Mouse (Mus musculus) CH12.LX (cell line): ENCODE results near the gene Arx.

Experiments used
- BHLHE40 ChIP-seq: IDR thresholded peaks from 2 replicates; pipeline ENCODE4 v1.6.1; 2011; ENCODE audit warnings: mild to moderate bottlenecking, low read depth, low read length, improper control_type of control experiment
- CHD2 ChIP-seq: IDR thresholded peaks from 2 replicates; pipeline ENCODE4 v1.6.1; 2011; ENCODE audit warnings: low read length, improper control_type of control experiment
- CTCF ChIP-seq, 2 experiments: IDR thresholded peaks in 1 of 2; conservative IDR thresholded peaks in 1 of 2; 2 replicates each; pipeline ENCODE4 v1.5.1; 2011 to 2012; ENCODE audit warnings: low read depth in 2 of 2, low read length in 2 of 2, improper control_type of control experiment in 1 of 2, inconsistent platforms in 1 of 2, mild to moderate bottlenecking in 1 of 2, moderate library complexity in 1 of 2
- EP300 ChIP-seq: IDR thresholded peaks from 2 replicates; pipeline ENCODE4 v1.6.1; 2011; ENCODE audit warnings: low read length, improper control_type of control experiment
- ETS1 ChIP-seq: conservative IDR thresholded peaks from 2 replicates; pipeline ENCODE4 v1.6.1; 2012; ENCODE audit warnings: low read depth, mild to moderate bottlenecking, inconsistent platforms, low read length, improper control_type of control experiment, moderate library complexity
- GABPA ChIP-seq: IDR thresholded peaks from 2 replicates; pipeline ENCODE4 v1.6.1; 2012; ENCODE audit warnings: low read depth, low read length, improper control_type of control experiment, inconsistent platforms; ENCODE audit not compliant: insufficient replicate concordance
- MEF2A ChIP-seq: IDR thresholded peaks from 2 replicates; pipeline ENCODE4 v1.6.1; 2014; ENCODE audit warnings: low read depth, mild to moderate bottlenecking, inconsistent platforms, low read length, improper control_type of control experiment, borderline replicate concordance
- MXI1 ChIP-seq: IDR thresholded peaks from 2 replicates; pipeline ENCODE4 v1.6.1; 2011; ENCODE audit warnings: mild to moderate bottlenecking, low read depth, low read length, improper control_type of control experiment
- POLR2A ChIP-seq: IDR thresholded peaks from 2 replicates; pipeline ENCODE4 v1.6.1; 2011; ENCODE audit warnings: low read depth, mild to moderate bottlenecking, improper control_type of control experiment, low read length
- POLR2AphosphoS2 ChIP-seq: IDR thresholded peaks from 2 replicates; pipeline ENCODE4 v1.6.1; 2011; ENCODE audit warnings: low read depth, low read length, improper control_type of control experiment
- UBTF ChIP-seq: IDR thresholded peaks from 2 replicates; pipeline ENCODE4 v1.6.1; 2012; ENCODE audit warnings: low read depth, mild to moderate bottlenecking, inconsistent platforms, low read length, improper control_type of control experiment, moderate library complexity
- USF2 ChIP-seq: conservative IDR thresholded peaks from 2 replicates; pipeline ENCODE4 v1.6.1; 2011; ENCODE audit warnings: low read depth, low read length, improper control_type of control experiment
- ZC3H11A ChIP-seq: IDR thresholded peaks from 2 replicates; pipeline ENCODE4 v1.6.1; 2012; ENCODE audit warnings: low read depth, mild to moderate bottlenecking, inconsistent platforms, low read length, improper control_type of control experiment
- ZMIZ1 ChIP-seq: IDR thresholded peaks from 2 replicates; pipeline ENCODE4 v1.6.1; 2012; ENCODE audit warnings: low read depth, mild to moderate bottlenecking, inconsistent platforms, low read length, improper control_type of control experiment

DNA sequence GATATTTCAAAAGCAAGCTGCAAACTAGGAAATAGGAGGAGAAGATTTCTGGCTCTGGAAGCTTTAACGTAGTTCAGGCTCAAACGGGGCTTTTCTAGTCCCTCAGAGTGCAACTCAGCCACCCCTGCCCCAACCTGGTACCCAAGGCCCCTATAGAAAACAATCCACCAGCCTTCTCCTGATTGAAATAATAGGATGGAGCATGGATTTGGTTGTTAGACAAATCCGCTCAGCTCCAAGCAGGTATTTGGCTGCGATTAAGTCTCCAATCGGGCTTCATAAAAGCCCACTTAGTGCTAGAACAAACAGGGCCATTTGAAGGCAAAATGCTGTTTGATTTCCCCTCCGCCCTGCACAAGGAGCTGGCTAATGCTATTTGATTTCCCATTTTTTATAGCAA lies 5.8 kb downstream of the Arx start:
- TF ChIP-seq ZMIZ1 (no peak), EP300 (no peak), MEF2A (no peak), UBTF (no peak), POLR2AphosphoS2 (no peak), CHD2 (no peak), ETS1 (no peak), GABPA (no peak), CTCF (conservative IDR thresholded peaks at IDR 0.05 in 1 of 2, IDR thresholded peaks at IDR 0.05 in 1 of 2; ENCODE audit: low read depth in 2 of 2, low read length in 2 of 2) (no peak), ZC3H11A (no peak), BHLHE40 (no peak), USF2 (no peak), POLR2A (no peak), MXI1 (no peak)
